Mouse (Mus musculus): ENCODE measurements around the gene Cerk.
A peak's percentile ranks its signal among the peaks of the same experiment; 100 is the strongest.
"Not testable (repeated sequence)": the region's sequence is repeated elsewhere in the genome, so short reads cannot be mapped to it uniquely, and the experiment has no call there.

The Cerk gene

GRCm38 (mm10) chr15:86180427-86180826 is 5.5 kb downstream of the Cerk start:
- no peak for DNase-seq

GRCm38 (mm10) chr15:86178594-86178993 is 7.3 kb downstream of the Cerk start:
- no peak for DNase-seq

GRCm38 (mm10) chr15:86177703-86178251 is 8.2 kb downstream of the Cerk start:
- DNase-seq: not testable (repeated sequence)

- peak in 1 of 2 experiments; percentile 35 for DNase-seq
Observed at GRCm38 (mm10) chr15:86176771-86177702, 8.9 kb downstream of the Cerk start.

- DNase-seq: no peak
Observed at GRCm38 (mm10) chr15:86176166-86176565, 9.8 kb downstream of the Cerk start.

GRCm38 (mm10) chr15:86175253-86176050 is 10.5 kb downstream of the Cerk start:
- DNase-seq: no peak

GRCm38 (mm10) chr15:86173136-86173985 is 12.6 kb downstream of the Cerk start:
- DNase-seq: peak; percentile 40 to 42

- no peak for DNase-seq
Observed at GRCm38 (mm10) chr15:86172526-86172925, 13.4 kb downstream of the Cerk start.

GRCm38 (mm10) chr15:86172124-86172523 is 13.8 kb downstream of the Cerk start:
- no peak for DNase-seq

- no peak for DNase-seq
Observed at GRCm38 (mm10) chr15:86171316-86171715, 14.6 kb downstream of the Cerk start.

GRCm38 (mm10) chr15:86169817-86170110 is 16.2 kb downstream of the Cerk start:
- DNase-seq: peak; percentile 48 to 64

GRCm38 (mm10) chr15:86168941-86169816 is 16.8 kb downstream of the Cerk start:
- DNase-seq: no peak

GRCm38 (mm10) chr15:86168505-86168867 is 17.5 kb downstream of the Cerk start:
- peak; percentile 59 to 64 for DNase-seq

- peak; percentile 39 to 50 for DNase-seq
Observed at GRCm38 (mm10) chr15:86167787-86168504, 18.0 kb downstream of the Cerk start.

- no peak for DNase-seq
Observed at GRCm38 (mm10) chr15:86167032-86167655, 18.8 kb downstream of the Cerk start.

- DNase-seq: no peak
Observed at GRCm38 (mm10) chr15:86165811-86166590, 19.9 kb downstream of the Cerk start.

GRCm38 (mm10) chr15:86164718-86165345 is 21.1 kb downstream of the Cerk start:
- no peak for DNase-seq

- not testable (repeated sequence) for DNase-seq
Observed at GRCm38 (mm10) chr15:86161800-86162199, 24.1 kb downstream of the Cerk start.

- DNase-seq: peak in 1 of 2 experiments; percentile 42
Observed at GRCm38 (mm10) chr15:86160906-86161305, 25.0 kb downstream of the Cerk start.
